Mouse (Mus musculus) thymus, postnatal 25 days (tissue): ENCODE measurements at regions not wholly inside any gene's neighbourhood (a gene's known extent, or its start where the extent isn't known, plus 50 kb on each side); places are given as distances from the start of the nearest gene placed in this dataset.
"Not testable (repeated sequence)": the region's sequence is repeated elsewhere in the genome, so short reads cannot be mapped to it uniquely, and the experiment has no call there.

Experiments used
- DNase-seq: peaks from one replicate; pipeline ENCODE4 v3.0.0; 2022

DNA sequence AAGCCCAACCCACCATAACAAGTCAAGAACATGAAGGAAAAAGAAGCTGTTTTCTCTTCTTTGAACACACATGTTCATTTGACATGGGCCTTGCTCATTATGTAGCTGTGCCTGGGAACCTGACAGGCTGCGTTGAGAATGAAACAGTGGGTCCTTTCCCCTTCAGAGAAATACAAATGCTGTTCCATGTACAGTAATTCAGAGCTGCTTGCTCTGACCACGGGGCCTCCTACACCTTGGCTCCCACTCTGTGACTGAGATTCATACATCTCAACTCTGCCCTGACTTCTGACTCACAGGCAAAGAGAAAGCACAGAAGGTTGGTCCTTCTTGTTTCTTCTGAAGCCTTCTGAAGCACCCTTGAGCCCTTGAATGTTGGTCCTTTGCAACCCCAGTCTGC is 1345.4 kb upstream of the A1bg start:
- no peak for DNase-seq

DNA sequence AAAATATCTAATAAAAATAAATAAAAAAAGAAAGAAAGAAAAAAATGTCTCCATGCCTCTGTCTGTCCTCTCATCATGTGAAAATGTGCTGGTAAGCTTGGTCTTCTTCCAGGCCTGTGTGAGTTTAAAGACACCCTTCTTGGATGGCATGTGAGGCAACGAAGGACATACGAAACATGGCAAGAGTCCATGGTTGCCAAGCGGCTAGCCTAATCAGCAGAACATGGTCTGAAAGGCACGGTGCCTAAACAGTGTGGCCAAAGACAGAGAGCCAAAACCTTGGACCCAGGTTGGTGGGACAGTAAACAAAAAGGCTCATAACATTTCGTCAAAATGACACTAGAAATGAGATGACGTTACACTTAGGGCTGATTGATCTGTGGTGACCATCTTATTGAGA is 1344.7 kb upstream of the A1bg start:
- DNase-seq: no peak

GRCm38 (mm10) chr15:62266025-62266424 is 1343.2 kb upstream of the A1bg start:
- no peak for DNase-seq

- no peak for DNase-seq
Observed at GRCm38 (mm10) chr15:62265484-62265937, 1342.7 kb upstream of the A1bg start.

DNA sequence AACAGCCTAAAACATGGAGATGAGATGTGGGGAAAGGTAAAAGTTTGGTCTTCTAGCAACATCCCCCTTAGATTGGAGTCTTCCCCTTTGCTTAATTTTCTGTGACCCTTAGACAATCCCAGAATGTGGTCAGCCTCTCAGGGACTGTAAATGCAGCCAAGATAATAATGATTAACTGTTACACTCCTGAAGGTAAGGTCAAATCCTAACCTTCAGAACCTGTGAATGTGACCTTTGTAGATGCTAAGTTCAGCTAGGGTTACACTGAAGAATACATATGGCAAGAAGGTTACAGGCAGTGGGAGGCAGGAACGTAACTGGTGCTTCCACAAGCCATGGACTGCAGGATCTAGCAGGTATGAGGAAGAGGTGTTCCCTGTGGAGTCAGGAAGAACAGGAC is 1342.2 kb upstream of the A1bg start:
- no peak for DNase-seq

DNA sequence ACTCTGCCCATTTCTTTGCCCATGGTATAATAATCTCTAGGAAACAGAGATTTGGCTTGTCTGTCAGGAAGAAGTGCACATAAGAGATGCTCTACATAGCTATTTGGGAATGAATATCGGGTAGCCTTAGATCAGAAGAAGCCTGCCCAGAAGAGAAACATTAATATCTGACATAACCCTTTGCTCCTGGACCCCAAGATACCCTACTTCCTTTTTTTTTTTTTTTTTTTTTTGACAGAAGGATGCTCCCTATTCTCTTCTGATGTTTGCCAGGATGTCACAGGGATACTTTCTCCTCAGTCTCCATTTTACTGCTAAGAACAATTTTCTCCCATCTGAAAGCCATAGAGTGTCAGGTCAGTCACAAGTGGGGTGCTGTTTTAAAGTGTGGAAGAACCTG is 1341.4 kb upstream of the A1bg start:
- DNase-seq: no peak

GRCm38 (mm10) chr15:62262487-62262886 is 1339.7 kb upstream of the A1bg start:
- DNase-seq: no peak

- DNase-seq: no peak
Observed at GRCm38 (mm10) chr15:62261520-62261919, 1338.7 kb upstream of the A1bg start.

- DNase-seq: no peak
Observed at GRCm38 (mm10) chr15:62258611-62259010, 1335.8 kb upstream of the A1bg start.

- no peak for DNase-seq
Observed at GRCm38 (mm10) chr15:62257955-62258354, 1335.1 kb upstream of the A1bg start.

- no peak for DNase-seq
Observed at GRCm38 (mm10) chr15:62257110-62257667, 1334.4 kb upstream of the A1bg start.

GRCm38 (mm10) chr15:62255571-62255970 is 1332.8 kb upstream of the A1bg start:
- no peak for DNase-seq

DNA sequence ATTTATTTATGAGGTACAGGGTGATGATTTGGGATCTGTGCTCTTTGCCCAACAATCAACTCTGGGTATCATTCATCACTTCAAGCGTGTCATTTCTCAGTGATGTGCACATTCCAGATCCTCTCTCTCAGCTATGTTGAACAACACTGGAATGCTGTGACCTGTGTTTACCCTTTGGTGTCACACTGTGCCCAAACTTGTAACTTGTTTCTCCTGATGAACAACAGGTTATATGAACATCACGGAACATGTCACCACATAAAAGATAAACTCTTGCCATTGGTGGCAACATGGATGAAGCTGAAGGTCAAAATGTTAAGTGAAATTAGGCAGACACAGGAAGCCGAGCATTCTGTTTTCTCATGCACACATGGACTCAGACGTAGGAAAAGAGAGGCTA is 1330.9 kb upstream of the A1bg start:
- no peak for DNase-seq

- DNase-seq: not testable (repeated sequence)
Observed at GRCm38 (mm10) chr15:62252078-62252833, 1329.4 kb upstream of the A1bg start.

DNA sequence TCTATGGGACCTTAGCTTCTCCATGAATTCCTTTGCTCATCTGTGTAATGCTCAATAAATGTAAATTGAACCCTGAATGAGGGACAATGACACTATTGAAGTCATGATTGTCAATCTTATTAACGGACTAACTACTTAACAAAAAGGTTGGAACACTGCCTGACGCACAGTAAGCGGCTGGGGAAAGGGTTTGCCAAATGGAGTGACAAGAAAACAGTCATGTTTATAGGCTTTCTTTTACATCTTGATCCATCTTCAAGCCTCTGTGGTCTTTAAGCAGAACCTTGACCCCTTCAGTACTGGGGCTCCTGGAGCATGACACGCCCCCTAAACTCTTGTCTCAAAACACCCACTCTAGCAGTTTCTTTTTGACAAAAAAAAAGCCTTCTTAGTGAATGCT is 1326.6 kb upstream of the A1bg start:
- no peak for DNase-seq

DNA sequence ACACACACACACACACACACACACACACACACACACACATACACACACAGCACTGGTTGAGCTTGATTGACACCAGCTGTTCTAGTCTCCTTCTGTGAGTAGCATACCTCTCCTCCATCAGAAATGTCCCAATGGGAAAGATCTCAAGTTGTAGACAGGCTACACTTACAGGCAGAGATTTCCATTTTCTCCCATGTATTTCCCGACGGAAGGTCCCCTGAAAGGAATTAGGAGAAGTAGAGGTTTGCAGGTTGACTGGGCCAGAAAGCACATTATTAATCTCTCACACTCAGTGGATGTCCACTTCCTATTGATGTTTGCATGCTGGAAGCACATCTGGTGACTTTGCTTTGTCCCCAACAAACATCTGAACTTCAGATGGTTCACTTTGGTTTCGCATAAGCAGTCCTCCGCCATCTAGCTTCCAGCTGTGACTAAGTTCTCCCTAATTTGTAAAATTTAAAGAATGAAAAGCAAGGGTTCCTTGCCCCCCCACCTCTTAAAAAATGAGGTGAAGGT is 1323.8 kb upstream of the A1bg start:
- DNase-seq: no peak

GRCm38 (mm10) chr15:62245237-62245636 is 1322.4 kb upstream of the A1bg start:
- no peak for DNase-seq

DNA sequence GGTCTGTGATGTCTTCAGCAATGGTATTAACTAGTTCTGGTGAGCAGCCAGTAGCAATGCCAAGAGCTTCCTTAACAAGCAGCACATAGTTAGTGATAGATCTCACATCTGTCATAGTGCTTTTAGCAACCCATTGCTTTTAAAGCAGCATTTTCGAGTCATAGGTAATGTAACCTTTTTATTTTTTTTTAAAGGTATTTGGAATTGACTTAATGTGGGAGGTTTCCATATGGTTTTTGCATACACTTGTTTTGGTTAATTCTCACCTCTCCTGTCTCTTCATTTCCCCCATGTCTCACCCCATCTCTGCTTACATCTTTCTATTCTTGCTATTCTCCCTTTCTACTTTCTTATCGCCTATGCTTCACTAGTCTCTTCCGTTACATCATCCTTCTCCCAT is 1322.0 kb upstream of the A1bg start:
- DNase-seq: no peak

DNA sequence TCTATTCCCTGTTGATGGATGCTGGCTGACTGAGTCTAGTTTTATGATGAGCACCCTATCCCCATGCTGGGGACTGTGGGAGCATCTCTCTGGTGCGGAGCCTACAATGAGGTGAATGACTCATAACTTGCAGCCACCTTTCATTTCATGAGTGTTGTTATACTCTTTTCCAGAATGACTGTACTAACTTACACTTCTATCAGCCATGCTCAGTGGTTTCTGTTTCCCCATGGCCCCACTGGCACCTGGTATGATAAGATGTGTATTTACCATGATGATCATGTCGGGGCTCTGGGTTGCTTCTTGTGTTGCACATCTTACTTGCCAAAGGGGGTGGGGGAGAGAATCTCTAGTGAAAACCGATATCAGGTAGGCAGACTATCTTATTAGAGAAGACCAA is 1317.2 kb upstream of the A1bg start:
- DNase-seq: no peak

DNA sequence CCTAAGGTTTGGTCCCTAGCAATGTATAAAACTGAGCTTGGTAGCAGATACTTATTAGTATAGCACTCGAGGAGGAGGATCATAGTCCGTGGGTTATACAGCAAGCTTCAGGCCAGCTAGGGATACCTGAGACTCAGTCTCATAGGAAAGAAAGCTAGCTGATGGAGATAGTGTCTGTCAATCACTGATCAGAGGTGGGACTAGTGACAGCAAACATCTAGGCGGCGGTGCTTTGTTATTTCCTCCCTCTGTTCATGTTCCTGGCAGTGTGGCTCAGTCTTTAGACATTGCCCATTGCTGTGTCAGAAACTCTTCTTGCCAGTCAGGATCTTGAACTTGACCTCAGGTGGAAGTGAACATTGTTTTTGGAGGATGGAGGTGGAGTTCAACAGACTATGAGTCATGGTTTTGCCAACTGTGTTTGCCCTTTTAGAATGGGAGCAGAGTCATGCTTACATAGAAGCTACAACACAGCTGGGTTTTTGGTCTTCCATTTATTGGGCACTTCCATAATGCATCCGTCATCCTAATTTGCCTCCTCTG is 1315.8 kb upstream of the A1bg start:
- no peak for DNase-seq

GRCm38 (mm10) chr15:62236056-62236455 is 1313.2 kb upstream of the A1bg start:
- DNase-seq: no peak

- no peak for DNase-seq
Observed at GRCm38 (mm10) chr15:62234182-62234760, 1311.5 kb upstream of the A1bg start.

DNA sequence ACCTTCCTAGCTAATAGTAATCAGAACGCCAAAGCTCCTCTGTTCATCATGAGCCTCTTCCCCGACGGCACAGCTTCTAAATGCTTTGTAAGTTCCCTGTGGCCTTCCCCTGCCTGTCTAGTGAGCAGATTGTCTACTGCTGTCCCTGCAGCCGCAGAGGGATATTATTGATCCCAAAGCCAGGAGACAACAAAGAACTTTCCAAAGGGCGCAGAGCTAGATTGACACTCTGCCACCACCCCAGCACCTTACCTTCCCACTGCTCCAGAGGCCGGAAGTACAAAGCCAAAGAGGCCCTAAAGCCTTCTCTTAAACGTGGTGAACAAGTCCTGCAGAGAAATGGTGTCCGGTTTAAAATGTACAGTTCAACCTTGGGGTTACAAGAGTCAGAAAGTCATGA is 1310.3 kb upstream of the A1bg start:
- DNase-seq: no peak

DNA sequence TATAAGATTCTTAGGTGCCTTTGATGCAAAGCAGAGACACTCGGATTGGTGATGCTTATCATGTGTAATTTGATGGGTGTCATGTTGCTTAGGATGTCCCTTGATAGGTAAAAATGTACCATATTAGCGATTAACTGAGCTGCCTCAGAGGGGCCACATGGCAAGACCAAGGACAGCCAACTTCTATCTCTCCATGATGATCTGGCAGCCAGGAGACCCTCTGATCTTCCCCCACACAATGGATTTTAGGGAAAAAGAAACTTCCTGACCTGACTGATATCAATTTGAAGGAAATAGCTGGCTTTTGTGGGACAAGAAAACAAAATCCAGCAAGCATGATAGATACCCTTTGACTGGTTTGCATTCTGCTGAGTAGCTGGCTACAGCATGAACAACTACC is 1308.9 kb upstream of the A1bg start:
- DNase-seq: no peak
